Mouse (Mus musculus) ES-E14 (cell line): ENCODE results near the gene Lrrc18.

Experiments
- CHD2 ChIP-seq: IDR thresholded peaks from 2 replicates; pipeline ENCODE4 v1.6.1; 2014; ENCODE audit warnings: mild to moderate bottlenecking, low read depth, low read length, inconsistent platforms
- HCFC1 ChIP-seq: IDR thresholded peaks from 2 replicates; pipeline ENCODE4 v1.6.1; 2012; ENCODE audit warnings: low read length, inconsistent platforms, borderline replicate concordance; ENCODE audit not compliant: insufficient read depth
- ZC3H11A ChIP-seq: IDR thresholded peaks from 2 replicates; pipeline ENCODE4 v1.6.1; 2012; ENCODE audit warnings: low read depth, mild to moderate bottlenecking, inconsistent platforms, low read length, borderline replicate concordance
- ZNF384 ChIP-seq: IDR thresholded peaks from 2 replicates; pipeline ENCODE4 v1.6.1; 2012; ENCODE audit warnings: low read depth, low read length, inconsistent platforms

DNA sequence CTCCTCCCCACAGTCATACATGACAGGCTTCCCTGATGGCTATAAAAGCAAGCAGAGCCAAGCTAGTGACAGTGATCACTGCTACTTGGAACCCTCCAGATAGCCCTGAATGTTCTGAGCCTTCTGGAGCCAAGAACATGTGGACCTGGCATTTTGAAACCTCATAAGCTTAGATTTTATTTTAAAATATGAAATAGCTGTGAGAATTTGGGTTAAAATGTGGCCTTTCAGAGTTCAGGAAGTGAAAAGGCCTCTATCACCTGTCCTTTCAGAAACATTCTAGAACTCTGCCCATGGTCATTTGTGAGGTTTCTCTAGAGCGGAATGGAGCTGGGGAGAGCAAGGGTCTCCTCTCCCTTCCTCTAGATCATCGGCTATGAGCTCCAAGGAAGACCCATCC lies at the start of gene Lrrc18:
- no peak for TF ChIP-seq ZNF384
- no peak for TF ChIP-seq ZC3H11A
- TF ChIP-seq CHD2 = no peak
- TF ChIP-seq HCFC1 = no peak
